Mouse (Mus musculus): ENCODE data around the gene Nfatc2.

Gene Nfatc2

DNA sequence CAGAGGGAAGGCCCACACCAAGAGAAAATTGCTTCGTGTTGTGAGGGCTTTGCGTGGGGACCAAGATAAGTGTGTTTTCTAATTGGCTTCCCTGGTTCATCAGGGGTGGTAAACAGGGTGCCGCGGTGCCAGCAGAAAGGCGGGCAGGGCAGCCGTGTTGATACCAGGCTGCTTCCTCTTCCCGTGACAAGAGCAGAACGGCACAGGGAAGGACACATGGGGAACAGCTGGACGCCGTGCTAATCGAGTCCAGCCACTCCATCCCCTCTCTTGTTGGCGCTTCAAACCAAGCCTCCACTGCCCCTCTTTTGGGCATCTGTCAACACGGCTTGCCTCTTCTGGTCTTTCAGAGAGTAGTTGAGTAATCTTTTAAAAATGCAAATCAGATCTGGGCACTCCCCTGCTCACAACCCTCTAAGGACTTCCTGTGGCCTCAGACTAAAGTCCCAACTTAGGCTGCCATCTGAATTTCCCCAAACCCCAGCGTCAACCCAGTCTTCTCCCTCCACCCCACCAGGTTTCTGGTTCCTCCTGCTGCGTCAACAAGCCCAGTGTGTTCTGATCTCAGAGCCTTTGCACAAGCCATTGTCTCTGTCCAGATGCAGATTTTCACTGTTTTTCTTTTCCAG is 61.7 kb downstream of the Nfatc2 start:
- DNase-seq (ENCODE audit: inconsistent age in 2 of 2, low spot score in 1 of 2) = no peak

- no peak for DNase-seq (ENCODE audit: inconsistent age in 2 of 2, low spot score in 1 of 2)
Observed at GRCm38 (mm10) chr2:168539026-168539425, 62.4 kb downstream of the Nfatc2 start.

GRCm38 (mm10) chr2:168532061-168532833 is 69.2 kb downstream of the Nfatc2 start:
- DNase-seq (ENCODE audit: inconsistent age in 2 of 2, low spot score in 1 of 2) = peak in 1 of 2 experiments; percentile 75

DNA sequence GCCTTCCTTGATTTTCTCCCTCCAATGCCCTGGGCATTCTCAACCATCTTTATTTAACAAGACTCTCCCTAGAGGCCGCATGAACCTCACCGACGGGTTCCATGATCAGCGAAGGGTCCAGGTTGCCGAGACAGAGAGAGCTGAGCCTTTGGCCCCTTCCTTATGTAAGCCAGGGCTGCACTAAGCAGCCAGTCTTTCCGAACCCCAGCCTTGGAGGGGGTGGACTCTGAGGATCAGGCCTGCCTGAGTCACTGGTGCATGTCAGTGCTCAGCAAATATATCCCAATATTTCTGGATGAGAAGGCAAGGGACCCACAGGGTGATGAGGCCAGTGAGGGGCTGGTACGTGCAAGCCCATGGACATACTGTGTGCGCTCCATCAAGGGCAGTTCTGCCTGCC is 72.9 kb downstream of the Nfatc2 start:
- DNase-seq (ENCODE audit: inconsistent age in 2 of 2, low spot score in 1 of 2) = no peak

DNA sequence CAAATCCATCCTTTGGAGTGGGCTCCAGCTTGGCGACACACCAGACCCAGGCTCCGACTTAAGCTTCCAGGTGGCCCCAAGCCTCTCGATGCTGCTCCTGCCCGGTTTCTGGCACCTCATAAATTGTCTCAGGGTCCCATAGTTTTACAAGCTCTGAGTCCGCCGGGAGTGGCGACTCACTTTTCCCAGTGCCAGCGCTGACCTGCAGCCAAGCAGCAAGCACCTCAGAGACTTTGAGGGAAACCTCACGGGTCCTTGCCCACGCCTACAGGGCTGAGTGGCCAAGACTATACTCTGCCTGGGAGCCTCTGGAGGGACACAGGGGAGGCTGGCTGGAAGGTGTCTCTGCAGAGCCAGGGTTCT is 74.0 kb downstream of the Nfatc2 start:
- no peak for DNase-seq (ENCODE audit: inconsistent age in 2 of 2, low spot score in 1 of 2)

GRCm38 (mm10) chr2:168526547-168527429 is 74.7 kb downstream of the Nfatc2 start:
- no peak for DNase-seq (ENCODE audit: inconsistent age in 2 of 2, low spot score in 1 of 2)

GRCm38 (mm10) chr2:168525391-168526154 is 75.9 kb downstream of the Nfatc2 start:
- DNase-seq (ENCODE audit: inconsistent age in 2 of 2, low spot score in 1 of 2) = peak; percentile 44 to 71

DNA sequence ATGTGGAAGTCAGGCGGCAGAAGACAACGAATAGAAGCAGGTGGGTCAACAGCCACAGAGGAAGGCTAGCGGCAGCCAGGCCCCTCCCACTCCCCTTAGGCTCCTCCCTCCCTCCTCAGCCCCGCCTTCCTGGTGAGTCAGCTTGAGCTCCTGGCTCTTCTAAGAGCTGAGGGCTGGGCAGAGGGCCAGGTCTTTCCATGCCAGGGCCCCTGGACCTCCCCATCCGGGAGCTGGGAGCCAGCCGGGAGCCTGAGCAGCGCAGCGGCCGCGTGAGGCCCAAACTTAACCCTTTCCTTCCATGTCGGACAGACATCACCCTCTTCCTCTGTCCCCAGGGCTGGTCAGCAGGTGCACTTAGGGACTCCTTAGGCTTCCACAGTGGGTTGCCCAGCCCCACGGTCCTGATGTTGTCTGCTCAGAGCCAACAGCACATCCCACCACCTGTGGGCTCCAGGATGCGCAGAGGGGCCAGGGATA is 76.5 kb downstream of the Nfatc2 start:
- peak; percentile 97 to 98 for DNase-seq (ENCODE audit: inconsistent age in 2 of 2, low spot score in 1 of 2)

- peak in 1 of 2 experiments; percentile 44 for DNase-seq (ENCODE audit: inconsistent age in 2 of 2, low spot score in 1 of 2)
Observed at GRCm38 (mm10) chr2:168522247-168522646, 79.2 kb downstream of the Nfatc2 start.

- no peak for DNase-seq (ENCODE audit: inconsistent age in 2 of 2, low spot score in 1 of 2)
Observed at GRCm38 (mm10) chr2:168520771-168521170, 80.7 kb downstream of the Nfatc2 start.

DNA sequence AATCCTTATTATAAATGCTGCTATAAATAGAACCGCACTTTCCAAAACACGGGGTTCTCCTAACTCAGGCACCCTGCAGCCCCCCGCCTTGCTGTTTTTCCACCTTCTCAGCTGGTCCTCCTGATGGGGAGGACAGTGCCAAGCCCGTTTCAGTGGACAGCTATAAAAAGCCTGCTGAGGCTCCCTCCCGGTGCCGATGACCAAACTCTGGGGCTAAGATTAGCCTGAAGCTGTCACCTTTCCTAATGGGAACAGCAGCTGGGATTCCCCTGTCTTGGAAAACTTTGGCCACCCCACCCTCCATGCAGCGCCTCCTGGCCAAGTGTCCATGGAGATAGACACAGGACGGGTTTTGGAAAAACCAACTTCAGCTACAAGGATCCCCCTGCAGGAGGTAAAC is 81.9 kb downstream of the Nfatc2 start:
- no peak for DNase-seq (ENCODE audit: inconsistent age in 2 of 2, low spot score in 1 of 2)

DNA sequence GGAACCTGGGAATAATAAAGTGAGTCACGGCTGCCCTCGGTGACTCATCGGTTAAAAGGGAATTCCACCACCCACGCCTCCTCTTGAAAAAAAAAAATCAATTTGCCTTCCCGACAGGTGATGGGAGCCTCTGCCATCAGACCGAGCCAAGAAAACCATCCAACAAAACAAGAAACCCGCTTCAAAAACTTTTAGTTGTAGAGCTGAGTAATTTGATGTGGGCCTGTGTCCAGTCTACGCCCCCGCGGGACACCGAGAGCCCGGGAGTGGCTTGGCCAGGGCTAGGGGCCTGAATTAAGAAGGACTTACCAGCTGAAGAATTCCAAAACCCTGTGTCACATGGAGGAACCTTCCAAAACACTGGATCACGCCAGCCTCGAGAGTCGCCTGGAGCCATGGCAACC is 83.2 kb downstream of the Nfatc2 start:
- peak; percentile 66 to 78 for DNase-seq (ENCODE audit: inconsistent age in 2 of 2, low spot score in 1 of 2)

GRCm38 (mm10) chr2:168517774-168518173 is 83.7 kb downstream of the Nfatc2 start:
- DNase-seq (ENCODE audit: inconsistent age in 2 of 2, low spot score in 1 of 2) = peak in 1 of 2 experiments; percentile 53

GRCm38 (mm10) chr2:168516717-168517116 is 84.7 kb downstream of the Nfatc2 start:
- DNase-seq (ENCODE audit: inconsistent age in 2 of 2, low spot score in 1 of 2) = no peak

DNA sequence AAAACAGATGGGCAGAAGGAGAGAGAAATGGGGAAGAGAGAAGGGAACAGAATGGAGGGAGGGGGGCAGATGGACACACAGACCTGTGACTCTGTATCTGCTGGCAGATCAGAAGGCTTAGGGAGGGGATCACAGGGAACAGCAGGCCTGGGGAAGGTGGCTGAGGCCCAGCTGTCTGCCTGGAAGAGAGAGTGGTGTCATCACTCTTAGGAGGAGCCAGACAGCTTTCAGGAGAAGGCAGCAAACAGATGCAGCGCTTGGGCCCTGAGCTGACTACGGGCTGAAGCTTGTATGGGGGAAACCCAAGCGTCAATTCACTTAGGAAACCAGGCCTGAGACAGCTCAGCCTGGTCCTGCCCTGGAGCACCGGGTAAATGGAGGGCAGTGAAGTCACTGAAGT is 86.0 kb downstream of the Nfatc2 start:
- DNase-seq (ENCODE audit: inconsistent age in 2 of 2, low spot score in 1 of 2) = no peak

DNA sequence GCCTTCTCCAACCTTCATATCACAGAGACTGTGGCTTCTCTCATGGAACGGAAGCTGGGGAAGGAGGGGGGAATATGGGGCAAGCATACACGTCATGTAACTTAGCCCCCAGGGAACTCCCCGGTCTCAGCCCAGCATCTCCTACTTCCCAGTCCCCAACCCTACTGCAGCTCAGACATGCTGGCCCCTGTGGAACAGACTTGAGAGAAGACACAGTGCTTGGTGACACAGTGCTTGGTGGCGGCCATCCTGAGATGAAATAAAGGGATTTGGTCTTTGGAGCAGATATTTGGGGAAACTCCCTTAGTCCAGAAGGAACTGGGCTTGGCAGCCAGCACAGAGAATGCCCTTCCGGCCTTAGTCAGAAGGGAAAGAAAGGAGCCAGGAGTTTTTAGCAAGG is 87.3 kb downstream of the Nfatc2 start:
- no peak for DNase-seq (ENCODE audit: inconsistent age in 2 of 2, low spot score in 1 of 2)

GRCm38 (mm10) chr2:168511529-168511928 is 89.9 kb downstream of the Nfatc2 start:
- DNase-seq (ENCODE audit: inconsistent age in 2 of 2, low spot score in 1 of 2) = no peak

GRCm38 (mm10) chr2:168508469-168509198 is 92.8 kb downstream of the Nfatc2 start:
- DNase-seq (ENCODE audit: inconsistent age in 2 of 2, low spot score in 1 of 2) = no peak

DNA sequence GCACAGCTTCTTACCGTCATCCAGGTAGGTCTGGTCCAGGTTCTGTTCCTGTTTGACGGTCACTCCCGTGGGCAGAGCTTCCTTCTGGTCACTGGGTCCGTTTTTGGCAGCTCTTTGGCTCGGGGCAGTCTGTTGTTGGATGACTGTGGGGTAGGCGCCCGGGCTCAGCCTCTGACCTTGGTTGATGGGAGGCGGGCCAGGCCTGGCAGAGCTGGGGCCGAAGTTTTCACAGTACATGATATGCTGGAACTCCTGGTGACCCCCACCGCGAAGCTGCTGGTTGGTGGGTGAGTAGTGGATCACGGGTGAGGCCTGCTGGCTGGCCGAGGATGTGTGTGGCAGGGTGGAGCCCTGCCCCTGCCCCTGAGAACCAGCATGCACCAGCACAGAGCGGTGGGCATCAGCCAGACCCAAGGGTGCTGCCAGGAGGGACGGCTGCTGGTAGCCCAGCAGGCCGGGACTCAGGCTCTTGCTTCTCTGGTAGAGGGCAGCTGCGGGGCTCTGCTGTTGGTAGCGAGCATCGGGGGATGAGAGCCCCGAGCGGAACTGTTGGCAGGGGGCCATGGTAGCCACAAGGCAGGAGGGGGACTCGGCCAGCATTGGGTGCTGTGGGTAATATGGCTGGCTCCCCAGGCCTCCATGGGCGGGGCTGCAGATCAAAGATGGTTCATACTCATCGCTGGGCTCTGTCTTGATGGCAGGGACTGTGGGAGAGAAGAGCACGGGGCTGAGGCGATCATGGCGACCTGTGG is 96.8 kb downstream of the Nfatc2 start:
- DNase-seq (ENCODE audit: inconsistent age in 2 of 2, low spot score in 1 of 2) = peak; percentile 67 to 75

Data from adrenal gland, adult (tissue).